Mouse (Mus musculus): ENCODE results near the gene Tcf7l2. TPM values are rescaled to one million over a fixed set of nuclear protein-coding genes. Genes with fewer than 3 reads are reported as not detected.

Tcf7l2 gene
- polyA plus RNA-seq, 1 experiment: 45.3 TPM

DNA sequence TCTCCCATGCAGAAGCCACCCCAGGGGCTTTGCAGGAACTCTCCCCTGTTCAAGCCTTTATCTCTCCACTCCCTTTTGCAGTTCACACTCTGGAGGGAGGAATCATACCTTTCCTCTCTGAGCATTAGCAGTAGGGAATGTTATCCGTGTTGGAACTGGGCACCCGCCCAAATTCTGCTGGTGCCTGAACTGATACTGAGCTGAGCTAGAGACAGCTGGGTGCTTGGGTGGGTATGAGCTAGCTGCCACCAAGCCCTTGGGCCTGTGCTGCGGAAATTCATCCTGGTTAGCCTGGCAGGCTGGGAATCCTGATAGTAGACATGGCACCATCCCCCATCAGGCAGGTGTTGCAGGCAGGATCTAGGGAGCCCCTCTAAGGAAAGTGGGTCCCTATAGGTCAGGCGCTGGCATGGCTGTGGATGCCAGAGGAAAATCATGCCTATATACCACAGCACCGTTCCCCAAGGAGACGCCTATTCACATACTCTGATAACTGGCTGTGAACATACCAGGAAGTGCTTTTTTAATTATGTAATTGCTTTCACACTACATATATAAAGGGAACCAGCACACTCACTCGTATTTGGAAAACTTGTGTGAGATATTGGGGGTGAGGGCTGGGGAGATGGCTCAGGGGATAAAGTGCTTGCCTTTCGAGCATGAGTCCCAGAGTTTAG, 108.9 kb downstream of the Tcf7l2 start:
- Histone ChIP-seq H3K27me3 (ENCODE audit: control insufficient read depth, insufficient read depth, low read length) (no peaks in the 10 kb centered on the region), H3K4me1 (ENCODE audit: control insufficient read depth, insufficient read depth, insufficient read length, low read length) (peaks cover 60% of the 10 kb centered on the region), H3K4me3 (ENCODE audit: low read depth, low read length) (no peak overlapping the region), H3K36me3 (ENCODE audit: control insufficient read depth, insufficient read depth, low read length) (no peaks in the 10 kb centered on the region), H3K27ac (ENCODE audit: insufficient read depth, low read depth, low read length) (peak overlapping the region; percentile 96)
- 28% methylated on average over 8 of the region's 8 CpGs for WGBS
- no peak for TF ChIP-seq CTCF (IDR thresholded peaks at IDR 0.05; ENCODE audit: extremely low read depth, insufficient read length, insufficient replicate concordance, low read depth, low read length)

- H3K36me3 ChIP-seq (ENCODE audit: control insufficient read depth, insufficient read depth, low read length): no peaks in the 10 kb centered on the region
- no peaks in the 10 kb centered on the region for H3K27me3 ChIP-seq (ENCODE audit: control insufficient read depth, insufficient read depth, low read length)
- TF ChIP-seq POLR2A (IDR thresholded peaks at IDR 0.05; ENCODE audit: low read depth, low read length): no peak
- no peak for TF ChIP-seq CTCF (IDR thresholded peaks at IDR 0.05; ENCODE audit: extremely low read depth, insufficient read length, insufficient replicate concordance, low read depth, low read length)
- peak overlapping the region; percentile 96 for H3K27ac ChIP-seq (ENCODE audit: insufficient read depth, low read depth, low read length)
- no peak overlapping the region for H3K4me3 ChIP-seq (ENCODE audit: low read depth, low read length)
- peaks cover 62% of the 10 kb centered on the region for H3K4me1 ChIP-seq (ENCODE audit: control insufficient read depth, insufficient read depth, insufficient read length, low read length)
- 21% methylated on average over 19 of the region's 19 CpGs for WGBS
Measured at GRCm38 (mm10) chr19:55851498-55852324, 110.1 kb downstream of the Tcf7l2 start.

DNA sequence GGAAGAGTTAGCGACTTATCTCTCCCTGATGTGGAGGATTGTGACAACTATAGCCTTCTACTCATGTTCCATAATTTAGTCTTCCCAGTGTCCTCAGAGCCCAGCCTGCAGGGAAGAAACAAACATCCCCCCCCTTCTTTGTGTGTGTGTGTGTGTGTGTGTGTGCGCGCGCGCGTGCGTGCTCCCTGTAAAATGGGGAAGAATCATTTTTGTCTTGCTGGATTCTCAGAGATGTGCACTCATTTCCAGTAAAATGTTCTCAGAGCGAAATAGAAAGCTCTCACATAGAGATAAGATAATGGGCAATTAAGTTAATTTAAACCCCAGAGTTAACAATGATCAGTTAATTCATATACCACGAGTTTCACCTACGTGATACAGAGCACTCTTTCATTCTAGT, 112.8 kb downstream of the Tcf7l2 start:
- H3K4me3 ChIP-seq (ENCODE audit: low read depth, low read length): no peak overlapping the region
- H3K36me3 ChIP-seq (ENCODE audit: control insufficient read depth, insufficient read depth, low read length): 0 out of 2 replicates have a peak, but pooled peaks cover 1% of the 10 kb centered on the region
- peaks cover 69% of the 10 kb centered on the region for H3K4me1 ChIP-seq (ENCODE audit: control insufficient read depth, insufficient read depth, insufficient read length, low read length)
- TF ChIP-seq CTCF (IDR thresholded peaks at IDR 0.05; ENCODE audit: extremely low read depth, insufficient read length, insufficient replicate concordance, low read depth, low read length) (no peak), POLR2A (IDR thresholded peaks at IDR 0.05; ENCODE audit: low read depth, low read length) (no peak)
- peak overlapping the region; percentile 95 for H3K27ac ChIP-seq (ENCODE audit: insufficient read depth, low read depth, low read length)
- no peaks in the 10 kb centered on the region for H3K27me3 ChIP-seq (ENCODE audit: control insufficient read depth, insufficient read depth, low read length)
- 37% methylated on average over 10 of the region's 10 CpGs for WGBS

GRCm38 (mm10) chr19:55855571-55855970, 114.0 kb downstream of the Tcf7l2 start:
- TF ChIP-seq CTCF (IDR thresholded peaks at IDR 0.05; ENCODE audit: extremely low read depth, insufficient read length, insufficient replicate concordance, low read depth, low read length) (no peak), POLR2A (IDR thresholded peaks at IDR 0.05; ENCODE audit: low read depth, low read length) (peak; percentile 17; the same call in 1 of the 2 replicates)
- Histone ChIP-seq H3K36me3 (ENCODE audit: control insufficient read depth, insufficient read depth, low read length) (0 out of 2 replicates have a peak, but pooled peaks cover 1% of the 10 kb centered on the region), H3K4me3 (ENCODE audit: low read depth, low read length) (no peak overlapping the region), H3K27me3 (ENCODE audit: control insufficient read depth, insufficient read depth, low read length) (no peaks in the 10 kb centered on the region), H3K27ac (ENCODE audit: insufficient read depth, low read depth, low read length) (peak overlapping the region; percentile 95), H3K4me1 (ENCODE audit: control insufficient read depth, insufficient read depth, insufficient read length, low read length) (peaks cover 66% of the 10 kb centered on the region)
- 31% methylated on average over 5 of the region's 5 CpGs for WGBS

DNA sequence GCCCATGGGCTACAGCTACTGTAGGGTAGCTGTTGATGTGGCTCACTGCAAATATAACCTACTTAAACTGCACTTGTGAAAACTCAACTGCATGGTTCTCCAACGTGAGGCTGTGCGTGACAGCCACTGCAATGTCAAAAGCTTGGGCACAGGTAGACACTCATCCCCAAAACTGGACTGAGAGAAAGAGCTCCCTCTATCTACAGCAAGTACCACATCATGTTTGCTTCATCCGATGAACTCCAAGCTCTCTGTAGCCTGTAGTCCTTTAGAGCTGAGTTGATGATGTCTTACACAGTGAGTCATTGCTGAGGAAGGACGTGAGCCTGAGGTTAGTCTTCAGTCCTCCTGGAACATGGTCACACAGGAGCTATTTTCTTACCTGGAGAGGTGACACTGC, 115.7 kb downstream of the Tcf7l2 start:
- TF ChIP-seq POLR2A (IDR thresholded peaks at IDR 0.05; ENCODE audit: low read depth, low read length): no peak
- no peak for TF ChIP-seq CTCF (IDR thresholded peaks at IDR 0.05; ENCODE audit: extremely low read depth, insufficient read length, insufficient replicate concordance, low read depth, low read length)
- 72% methylated on average over 4 of the region's 4 CpGs for WGBS
- no peaks in the 10 kb centered on the region for H3K27me3 ChIP-seq (ENCODE audit: control insufficient read depth, insufficient read depth, low read length)
- no peak overlapping the region for H3K4me3 ChIP-seq (ENCODE audit: low read depth, low read length)
- no peak overlapping the region for H3K27ac ChIP-seq (ENCODE audit: insufficient read depth, low read depth, low read length)
- H3K4me1 ChIP-seq (ENCODE audit: control insufficient read depth, insufficient read depth, insufficient read length, low read length): peaks cover 68% of the 10 kb centered on the region
- H3K36me3 ChIP-seq (ENCODE audit: control insufficient read depth, insufficient read depth, low read length): peaks cover 1% of the 10 kb centered on the region; the same call in 1 of the 2 replicates

- 25% methylated on average over 10 of the region's 10 CpGs for WGBS
- Histone ChIP-seq H3K27me3 (ENCODE audit: control insufficient read depth, insufficient read depth, low read length) (no peaks in the 10 kb centered on the region), H3K4me3 (ENCODE audit: low read depth, low read length) (no peak overlapping the region), H3K36me3 (ENCODE audit: control insufficient read depth, insufficient read depth, low read length) (peaks cover 1% of the 10 kb centered on the region; the same call in 1 of the 2 replicates), H3K27ac (ENCODE audit: insufficient read depth, low read depth, low read length) (peak overlapping the region; percentile 91), H3K4me1 (ENCODE audit: control insufficient read depth, insufficient read depth, insufficient read length, low read length) (peaks cover 71% of the 10 kb centered on the region)
- TF ChIP-seq CTCF (IDR thresholded peaks at IDR 0.05; ENCODE audit: extremely low read depth, insufficient read length, insufficient replicate concordance, low read depth, low read length) (no peak), POLR2A (IDR thresholded peaks at IDR 0.05; ENCODE audit: low read depth, low read length) (no peak)
Measured at GRCm38 (mm10) chr19:55860009-55860743, 118.6 kb downstream of the Tcf7l2 start.
